Mouse (Mus musculus): ENCODE measurements at regions not wholly inside any gene's neighbourhood (a gene's known extent, or its start where the extent isn't known, plus 50 kb on each side); places are given as distances from the start of the nearest gene placed in this dataset.

- no peak for TF ChIP-seq CTCF (IDR thresholded peaks at IDR 0.05)
- ChIA-PET POLR2A (no interaction called here), CTCF (no interaction called here)
- no peak for DNase-seq (ENCODE audit: low read depth, low spot score)
- H3K27me3 ChIP-seq = no peaks in the 10 kb centered on the region
- in situ Hi-C loops (cut with MboI; ENCODE audit: low pct_unique_long_range_greater_than_20kb) = no loop called here
- ATAC-seq = no peak
Measured at GRCm38 (mm10) chr15:88120376-88120775, 479.7 kb upstream of the Zdhhc25 start.

DNA sequence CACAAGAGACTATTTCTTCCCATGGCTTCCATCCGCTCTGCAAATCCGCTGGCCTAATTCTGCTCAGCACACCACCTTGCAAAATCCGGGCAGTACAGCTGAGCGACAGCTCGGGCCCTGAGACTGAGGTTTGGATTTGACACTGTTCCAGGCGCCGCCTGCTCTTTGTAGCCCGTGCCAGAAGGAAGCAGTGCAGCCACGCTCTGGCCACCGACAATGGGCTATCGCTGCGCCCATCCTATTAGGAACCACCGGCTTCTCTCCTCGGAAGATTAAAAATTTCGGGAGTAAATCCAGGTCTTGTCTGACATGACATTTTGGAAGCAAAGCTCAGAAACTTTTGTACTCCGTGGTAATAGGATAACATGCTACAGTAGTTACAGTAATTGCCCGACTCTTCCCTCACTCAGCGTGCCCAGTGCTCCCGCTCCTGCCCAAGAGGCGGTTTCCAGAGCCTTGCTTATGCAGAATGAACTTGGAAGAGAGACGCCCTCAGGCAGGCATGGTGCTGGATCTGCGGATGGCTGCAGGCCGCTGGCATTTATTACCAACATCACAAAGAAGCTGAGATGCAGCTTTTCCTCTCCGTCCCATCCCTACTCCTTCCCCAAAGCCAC, 476.1 kb upstream of the Zdhhc25 start:
- in situ Hi-C loops (cut with MboI; ENCODE audit: low pct_unique_long_range_greater_than_20kb) = no loop called here
- peaks cover 4% of the 10 kb centered on the region for H3K27me3 ChIP-seq
- ATAC-seq = no peak
- CTCF ChIA-PET = no interaction called here
- no peak for DNase-seq (ENCODE audit: low read depth, low spot score)
- TF ChIP-seq CTCF (IDR thresholded peaks at IDR 0.05) = no peak
- POLR2A ChIA-PET = no interaction called here

GRCm38 (mm10) chr15:88146118-88146517, 454.0 kb upstream of the Zdhhc25 start:
- no peak for ATAC-seq
- CTCF ChIA-PET = no interaction called here
- no peak for TF ChIP-seq CTCF (IDR thresholded peaks at IDR 0.05)
- POLR2A ChIA-PET = no interaction called here
- peaks cover 3% of the 10 kb centered on the region for H3K27me3 ChIP-seq
- in situ Hi-C loops (cut with MboI; ENCODE audit: low pct_unique_long_range_greater_than_20kb) = no loop called here
- no peak for DNase-seq (ENCODE audit: low read depth, low spot score)

- in situ Hi-C loops (cut with MboI; ENCODE audit: low pct_unique_long_range_greater_than_20kb) = no loop called here
- CTCF ChIA-PET = no interaction called here
- ATAC-seq (no peak), DNase-seq (ENCODE audit: low read depth, low spot score) (no peak)
- peaks cover 5% of the 10 kb centered on the region for H3K27me3 ChIP-seq
- POLR2A ChIA-PET = no interaction called here
- no peak for TF ChIP-seq CTCF (IDR thresholded peaks at IDR 0.05)
Measured at GRCm38 (mm10) chr15:88151199-88151598, 448.9 kb upstream of the Zdhhc25 start.

- in situ Hi-C loops (cut with MboI; ENCODE audit: low pct_unique_long_range_greater_than_20kb) = no loop called here
- TF ChIP-seq CTCF (IDR thresholded peaks at IDR 0.05) = no peak
- peaks cover 5% of the 10 kb centered on the region for H3K27me3 ChIP-seq
- no peak for DNase-seq (ENCODE audit: low read depth, low spot score)
- POLR2A ChIA-PET = no interaction called here
- CTCF ChIA-PET = no interaction called here
- no peak for ATAC-seq
Measured at GRCm38 (mm10) chr15:88159618-88160170, 440.4 kb upstream of the Zdhhc25 start.

DNA sequence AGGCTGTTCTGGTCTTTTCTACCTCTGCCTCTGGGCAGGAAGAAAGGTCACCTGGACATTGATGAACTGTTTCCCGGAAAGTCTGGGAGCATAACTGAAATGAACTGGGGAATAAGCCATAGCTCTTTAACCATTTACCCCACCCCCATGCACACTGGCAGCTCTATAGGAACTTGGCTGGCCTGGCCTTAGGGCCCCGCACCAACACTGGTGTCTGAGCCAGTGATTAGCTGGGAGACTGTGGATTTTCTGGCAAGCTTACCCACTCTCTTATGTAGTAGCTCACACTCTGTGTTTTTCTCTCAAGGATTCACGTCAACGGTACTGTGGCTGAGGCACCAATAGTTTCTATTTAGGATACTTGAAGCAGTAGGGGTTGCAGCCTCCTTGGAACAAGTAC, 439.8 kb upstream of the Zdhhc25 start:
- ChIA-PET CTCF (no interaction called here), POLR2A (no interaction called here)
- peaks cover 3% of the 10 kb centered on the region for H3K27me3 ChIP-seq
- no peak for TF ChIP-seq CTCF (IDR thresholded peaks at IDR 0.05)
- DNase-seq (ENCODE audit: low read depth, low spot score) (no peak), ATAC-seq (no peak)
- in situ Hi-C loops (cut with MboI; ENCODE audit: low pct_unique_long_range_greater_than_20kb) = no loop called here

DNA sequence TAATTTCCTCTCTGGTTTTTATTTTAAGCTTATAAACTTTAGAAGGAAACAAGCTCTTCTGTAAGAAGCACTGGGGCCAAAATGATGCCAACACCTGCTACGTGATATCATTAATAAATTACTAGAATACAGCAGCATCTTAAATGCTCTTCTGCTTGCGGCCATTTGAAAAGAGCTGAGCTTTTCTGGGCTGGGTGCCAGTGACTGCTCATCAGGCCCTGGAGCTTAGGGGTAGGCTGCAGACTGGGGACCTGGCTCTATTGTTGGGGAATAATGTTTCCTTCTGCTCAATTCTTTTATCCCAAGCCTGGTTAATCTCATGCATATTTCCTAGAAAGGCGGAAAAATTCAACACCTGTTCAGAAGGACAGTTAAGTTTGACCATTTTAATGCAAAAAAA, 436.7 kb upstream of the Zdhhc25 start:
- TF ChIP-seq CTCF (IDR thresholded peaks at IDR 0.05) = no peak
- POLR2A ChIA-PET = no interaction called here
- CTCF ChIA-PET = no interaction called here
- no peak for ATAC-seq
- in situ Hi-C loops (cut with MboI; ENCODE audit: low pct_unique_long_range_greater_than_20kb) = no loop called here
- no peak for DNase-seq (ENCODE audit: low read depth, low spot score)
- H3K27me3 ChIP-seq = no peaks in the 10 kb centered on the region

DNA sequence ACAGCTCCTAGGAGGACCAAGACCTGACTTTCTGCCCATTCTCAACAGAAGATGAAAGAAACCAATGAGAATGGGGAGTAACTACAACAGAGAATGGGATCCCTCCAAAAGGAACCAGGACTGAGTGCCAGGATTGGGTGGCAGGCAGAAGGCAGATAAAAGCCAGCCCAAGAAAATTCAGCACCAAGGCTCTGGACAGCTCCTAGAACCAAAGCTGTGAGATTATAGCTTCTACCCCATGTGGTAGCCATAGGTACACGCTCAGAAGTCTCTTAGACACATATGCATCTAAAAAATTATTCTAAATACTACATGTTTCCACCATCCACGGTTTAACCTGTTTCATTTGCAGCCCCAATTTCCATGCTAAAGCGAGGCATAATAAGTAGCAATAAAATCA, 425.8 kb upstream of the Zdhhc25 start:
- TF ChIP-seq CTCF (IDR thresholded peaks at IDR 0.05) = no peak
- ChIA-PET CTCF (no interaction called here), POLR2A (no interaction called here)
- no peaks in the 10 kb centered on the region for H3K27me3 ChIP-seq
- in situ Hi-C loops (cut with MboI; ENCODE audit: low pct_unique_long_range_greater_than_20kb) = no loop called here
- DNase-seq (ENCODE audit: low read depth, low spot score) (no peak), ATAC-seq (no peak)

- POLR2A ChIA-PET = no interaction called here
- CTCF ChIA-PET = no interaction called here
- no peaks in the 10 kb centered on the region for H3K27me3 ChIP-seq
- TF ChIP-seq CTCF (IDR thresholded peaks at IDR 0.05) = no peak
- DNase-seq (ENCODE audit: low read depth, low spot score) = no peak
- in situ Hi-C loops (cut with MboI; ENCODE audit: low pct_unique_long_range_greater_than_20kb) = no loop called here
- ATAC-seq = no peak
Measured at GRCm38 (mm10) chr15:88175991-88176390, 424.1 kb upstream of the Zdhhc25 start.

DNA sequence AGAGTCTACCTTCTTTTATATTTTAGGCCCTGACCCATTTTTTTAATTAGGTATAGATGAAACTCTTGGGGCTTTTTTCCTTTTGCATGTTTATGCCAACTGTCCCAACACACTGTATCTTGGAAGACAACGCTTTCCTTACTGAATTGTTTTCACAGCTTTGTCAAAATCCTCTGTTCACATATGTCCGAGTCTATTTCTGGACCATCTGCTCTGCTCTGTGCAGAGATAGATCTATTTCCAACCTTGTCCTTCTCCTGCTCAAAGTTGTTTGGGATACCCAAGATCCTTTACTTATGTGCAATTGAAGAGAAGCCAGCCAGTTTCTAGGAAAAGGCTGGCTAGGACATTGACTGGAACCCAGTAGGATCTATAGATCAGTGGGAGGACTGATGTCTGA, 403.6 kb upstream of the Zdhhc25 start:
- TF ChIP-seq CTCF (IDR thresholded peaks at IDR 0.05) = no peak
- ChIA-PET POLR2A (no interaction called here), CTCF (no interaction called here)
- ATAC-seq (no peak), DNase-seq (ENCODE audit: low read depth, low spot score) (no peak)
- in situ Hi-C loops (cut with MboI; ENCODE audit: low pct_unique_long_range_greater_than_20kb) = no loop called here
- no peaks in the 10 kb centered on the region for H3K27me3 ChIP-seq

- POLR2A ChIA-PET = no interaction called here
- CTCF ChIA-PET = no interaction called here
- in situ Hi-C loops (cut with MboI; ENCODE audit: low pct_unique_long_range_greater_than_20kb) = no loop called here
- no peaks in the 10 kb centered on the region for H3K27me3 ChIP-seq
- TF ChIP-seq CTCF (IDR thresholded peaks at IDR 0.05) = no peak
- ATAC-seq = no peak
- no peak for DNase-seq (ENCODE audit: low read depth, low spot score)
Measured at GRCm38 (mm10) chr15:88202736-88203135, 397.4 kb upstream of the Zdhhc25 start.

- no peak for ATAC-seq
- no peak for DNase-seq (ENCODE audit: low read depth, low spot score)
- ChIA-PET CTCF (no interaction called here), POLR2A (no interaction called here)
- no peak for TF ChIP-seq CTCF (IDR thresholded peaks at IDR 0.05)
- in situ Hi-C loops (cut with MboI; ENCODE audit: low pct_unique_long_range_greater_than_20kb) = no loop called here
- H3K27me3 ChIP-seq = no peaks in the 10 kb centered on the region
Measured at GRCm38 (mm10) chr15:88213356-88213755, 386.7 kb upstream of the Zdhhc25 start.

All from Patski (cell line).